Mouse (Mus musculus) lung, adult 2 months (tissue): ENCODE measurements around the gene Fam71b.

Experiments used
- CTCF ChIP-seq: fragments of 200-500 bp; IDR thresholded peaks from 2 replicates; pipeline ENCODE4 v1.5.1; 2011; ENCODE audit warnings: mild to moderate bottlenecking, low read length, control low read depth; ENCODE audit not compliant: insufficient read depth
- POLR2A ChIP-seq: fragments of 200-500 bp; IDR thresholded peaks from 2 replicates; pipeline ENCODE4 v1.6.1; 2011; ENCODE audit warnings: low read depth, mild to moderate bottlenecking, control low read depth, low read length, borderline replicate concordance; ENCODE audit errors: extremely low read depth

DNA sequence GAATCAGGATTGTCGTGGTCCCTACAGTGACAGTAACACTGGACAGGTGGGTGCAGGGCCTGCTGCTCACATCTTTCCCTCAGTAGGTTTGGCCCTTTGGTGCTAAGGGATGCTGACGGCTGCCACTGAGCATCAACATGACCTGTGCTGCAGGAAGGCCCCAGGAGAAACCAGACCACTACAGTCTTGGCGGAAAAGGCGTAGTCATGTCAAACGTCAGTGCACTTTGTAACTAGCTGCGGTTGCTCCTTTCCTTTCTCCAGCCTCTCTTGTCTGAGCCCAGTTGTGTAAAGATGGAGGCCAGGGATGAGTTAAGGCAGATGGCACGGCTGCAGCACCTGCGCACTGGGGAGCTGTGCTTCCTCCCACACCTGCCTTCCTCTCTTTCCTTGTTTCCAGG is 21.3 kb upstream of the Fam71b start:
- TF ChIP-seq POLR2A, result no peak
- no peak for TF ChIP-seq CTCF
